ENCODE assay signal across 11 mouse cellular contexts in the genomic region with DNA sequence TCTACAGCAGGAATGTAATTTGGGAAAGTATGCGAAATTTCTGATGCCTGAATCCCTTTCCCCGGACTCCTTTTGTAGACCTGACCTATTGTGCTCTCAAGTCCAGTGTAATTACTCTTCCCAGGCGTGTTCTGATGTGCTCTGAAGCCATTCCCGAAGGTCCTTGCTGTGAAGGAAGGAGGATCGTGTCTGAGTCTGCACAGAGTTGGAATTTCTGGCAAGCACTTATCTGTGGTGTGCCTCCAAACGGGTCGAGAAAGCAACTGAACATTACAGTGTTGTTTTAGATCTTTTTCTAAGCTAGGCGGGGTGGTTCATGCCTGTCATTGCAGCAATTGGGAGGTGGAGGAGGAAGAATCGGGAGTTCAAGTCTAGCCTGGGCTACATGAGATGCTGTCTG.
"Had no signal": no experiment of that assay in that cellular context is flagged by ENCODE, and none has a peak within 500 bp of the region (broad histone marks: within the 10 kb centered on the region; RNA-seq: fewer than 3 reads in every experiment).

No protein-coding gene starts in this region.

- H3K27me3 ChIP-seq: kidney, embryonic 15.5 days; liver, embryonic 15.5 days; midbrain, embryonic 13.5 days had no signal

- DNase-seq: kidney, adult 2 months; kidney, postnatal 14 days; left cerebral cortex, postnatal 4 days; retina, postnatal 1 day; right cerebral cortex, postnatal 4 days; spleen, adult 18-20 months; thymus, postnatal 36 days had no signal

- H3K9me3 ChIP-seq: kidney, embryonic 15.5 days; liver, embryonic 15.5 days; midbrain, embryonic 13.5 days had no signal

- H3K9ac ChIP-seq: kidney, embryonic 15.5 days; liver, embryonic 15.5 days; midbrain, embryonic 13.5 days had no signal

- H3K4me3 ChIP-seq: kidney, embryonic 15.5 days; liver, embryonic 15.5 days; midbrain, embryonic 13.5 days had no signal

- H3K4me2 ChIP-seq: kidney, embryonic 15.5 days; liver, embryonic 11.5 days; liver, embryonic 15.5 days; midbrain, embryonic 13.5 days had no signal

- H3K27ac ChIP-seq: kidney, embryonic 15.5 days; liver, embryonic 15.5 days; midbrain, embryonic 13.5 days had no signal

- H3K36me3 ChIP-seq: kidney, embryonic 15.5 days; liver, embryonic 15.5 days; midbrain, embryonic 13.5 days had no signal

- ATAC-seq: midbrain, embryonic 13.5 days had no signal

- H3K4me1 ChIP-seq: kidney, embryonic 15.5 days; liver, embryonic 15.5 days; midbrain, embryonic 13.5 days had no signal
